Mouse (Mus musculus) cortical plate, adult 2 months (tissue): ENCODE data around the gene 2210011C24Rik.

Experiments used
- CTCF ChIP-seq: fragments of 200-500 bp; IDR thresholded peaks from 2 replicates; pipeline ENCODE4 v1.5.1; 2011; ENCODE audit warnings: mild to moderate bottlenecking, control low read depth, low read length; ENCODE audit not compliant: insufficient read depth; ENCODE audit errors: extremely low read depth
- POLR2A ChIP-seq: fragments of 200-500 bp; IDR thresholded peaks from 2 replicates; pipeline ENCODE4 v1.6.1; 2011; ENCODE audit warnings: mild to moderate bottlenecking, low read length, control low read depth; ENCODE audit not compliant: insufficient read depth; ENCODE audit errors: extremely low read depth

DNA sequence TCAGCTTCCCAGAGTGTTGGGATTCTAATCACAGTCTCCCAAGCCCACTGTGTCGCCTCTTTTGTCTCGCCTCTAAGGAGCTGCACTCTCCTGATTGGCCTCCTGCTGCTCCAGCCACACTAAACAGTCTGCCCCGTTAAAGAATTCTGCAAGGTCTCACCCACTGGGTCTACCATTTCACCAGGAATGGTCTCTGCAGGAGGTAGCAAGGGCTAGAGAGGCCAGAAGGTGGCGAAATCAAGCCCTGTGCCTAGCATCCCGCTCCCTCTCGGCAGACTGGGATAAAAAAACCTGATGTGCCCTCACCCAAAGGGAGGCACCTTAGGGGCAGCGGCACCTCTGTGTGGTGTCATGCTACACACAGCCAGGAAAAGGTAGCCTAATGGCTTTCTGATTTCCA is 32.1 kb upstream of the 2210011C24Rik start:
- no peak for TF ChIP-seq CTCF
- no peak for TF ChIP-seq POLR2A
